Mouse (Mus musculus): ENCODE data around the gene Scgb1b27. TPM values are rescaled to one million over a fixed set of nuclear protein-coding genes. Genes with fewer than 3 reads are reported as not detected.

Scgb1b27 gene
- polyA plus RNA-seq, 1 experiment from 2014 or later: not detected

Other genes starting within 250 kb of the Scgb1b27 start
- gene Scgb2b26, start 76.4 kb upstream of the Scgb1b27 start, polyA plus RNA-seq (2014; fragmentation: Nextera tagmentation; extraction: Ambion mirVana): not detected in 2 replicates
- gene Scgb2b27, start 7.5 kb upstream of the Scgb1b27 start, polyA plus RNA-seq (2014; fragmentation: Nextera tagmentation; extraction: Ambion mirVana): not detected in 2 replicates
- gene Scgb1b30, start 73.9 kb downstream of the Scgb1b27 start, polyA plus RNA-seq (2014; fragmentation: Nextera tagmentation; extraction: Ambion mirVana): not detected in 2 replicates
- 5.8 and 8.7 TPM in 2 replicates for gene Wtip, start 111.8 kb downstream of the Scgb1b27 start, polyA plus RNA-seq (2014; fragmentation: Nextera tagmentation; extraction: Ambion mirVana)
- 166 and 240 TPM in 2 replicates for gene Uba2, start 148.1 kb downstream of the Scgb1b27 start, polyA plus RNA-seq (2014; fragmentation: Nextera tagmentation; extraction: Ambion mirVana)
- 65.9 and 68.7 TPM in 2 replicates for gene Pdcd2l, start 175.2 kb downstream of the Scgb1b27 start, polyA plus RNA-seq (2014; fragmentation: Nextera tagmentation; extraction: Ambion mirVana)
- gene Gpi1, start 208.9 kb downstream of the Scgb1b27 start, polyA plus RNA-seq (2014; fragmentation: Nextera tagmentation; extraction: Ambion mirVana): 229 and 366 TPM in 2 replicates
- 0.69 TPM in 1 of 2 replicates, not detected in the other for gene Gm6096, start 229.6 kb downstream of the Scgb1b27 start, polyA plus RNA-seq (2014; fragmentation: Nextera tagmentation; extraction: Ambion mirVana)